ENCODE assay signal across 8 mouse cellular contexts in genomic region chr2:172977409-172978130, GRCm38 (mm10). TPM values are rescaled to one million over a fixed set of nuclear protein-coding genes. Genes with fewer than 3 reads are reported as not detected.
DNase-seq lines count a peak whose midpoint lies in the region; ATAC-seq and TF ChIP-seq lines count a peak whose summit lies in the region.

Gene Spo11 (plus strand): TSS chr2:172977700.

- peak within 1 kb of the TSS; percentile 36; the same call in 1 of the 2 replicates for H3K27ac ChIP-seq in lung, embryonic 14.5 days (ENCODE audit: low read depth)
- no peak within 1 kb of the TSS for H3K27ac ChIP-seq in embryonic facial prominence, embryonic 11.5 days (replicated peaks; ENCODE audit: low read depth, low read length)
- peak within 1 kb of the TSS; percentile 48; the same call in 1 of the 2 replicates for H3K27ac ChIP-seq in limb, embryonic 11.5 days (replicated peaks; ENCODE audit: low read depth, low read length)
- no peak within 1 kb of the TSS for H3K27ac ChIP-seq in neural tube, embryonic 14.5 days (ENCODE audit: low read depth, low read length)

- WGBS in lung, embryonic 14.5 days = 18% methylated on average over 14 of the region's 14 CpGs
- 11% methylated on average over 14 of the region's 14 CpGs for WGBS in embryonic facial prominence, embryonic 11.5 days
- 11% methylated on average over 14 of the region's 14 CpGs for WGBS in limb, embryonic 11.5 days
- WGBS in neural tube, embryonic 14.5 days = 15% methylated on average over 14 of the region's 14 CpGs

- H3K4me3 ChIP-seq in lung, embryonic 14.5 days (ENCODE audit: low read depth, low read length) = no peak within 1 kb of the TSS; the same call in 1 of the 2 replicates
- H3K4me3 ChIP-seq in embryonic facial prominence, embryonic 11.5 days (ENCODE audit: low read depth, low read length) = no peak within 1 kb of the TSS
- no peak within 1 kb of the TSS for H3K4me3 ChIP-seq in limb, embryonic 11.5 days (ENCODE audit: low read depth, low read length)
- no peak within 1 kb of the TSS for H3K4me3 ChIP-seq in neural tube, embryonic 14.5 days (ENCODE audit: low read depth, low read length)

- TF ChIP-seq CTCF in lung, embryonic 14.5 days (IDR thresholded peaks at IDR 0.05; ENCODE audit: low read depth) = no peak

- H3K4me2 ChIP-seq in lung, embryonic 14.5 days = peak within 1 kb of the TSS; percentile 41; the same call in 1 of the 2 replicates
- peak within 1 kb of the TSS; percentile 3 for H3K4me2 ChIP-seq in embryonic facial prominence, embryonic 11.5 days (ENCODE audit: low read depth, low read length)
- peak within 1 kb of the TSS; percentile 32; the same call in 1 of the 2 replicates for H3K4me2 ChIP-seq in limb, embryonic 11.5 days (ENCODE audit: low read depth, severe bottlenecking)
- H3K4me2 ChIP-seq in neural tube, embryonic 14.5 days (ENCODE audit: low read depth, low read length) = peak within 1 kb of the TSS; percentile 3; the same call in 1 of the 2 replicates

- H3K9ac ChIP-seq in lung, embryonic 14.5 days = peak within 1 kb of the TSS; percentile 9; the same call in 1 of the 2 replicates
- peak within 1 kb of the TSS; percentile 14 for H3K9ac ChIP-seq in embryonic facial prominence, embryonic 11.5 days (replicated peaks; ENCODE audit: low read length)
- peak within 1 kb of the TSS; percentile 8; the same call in 1 of the 2 replicates for H3K9ac ChIP-seq in limb, embryonic 11.5 days (ENCODE audit: low read length)
- no peak within 1 kb of the TSS for H3K9ac ChIP-seq in neural tube, embryonic 14.5 days (replicated peaks; ENCODE audit: low read depth, low read length)

- 0 out of 2 replicates have a peak, but pooled peaks have one; percentile 36 for ATAC-seq in lung, embryonic 14.5 days (ENCODE audit: insufficient read depth)
- ATAC-seq in embryonic facial prominence, embryonic 11.5 days (replicated peaks; ENCODE audit: insufficient number of reproducible peaks, low FRiP score, low TSS enrichment, low read depth) = no peak
- ATAC-seq in limb, embryonic 11.5 days (ENCODE audit: insufficient number of reproducible peaks, low FRiP score, low TSS enrichment, low read depth) = peak; percentile 56; the same call in 1 of the 2 replicates
- ATAC-seq in neural tube, embryonic 14.5 days (ENCODE audit: low read depth) = peak; percentile 44; the same call in 1 of the 2 replicates

- no peaks in the 10 kb centered on the region for H3K27me3 ChIP-seq in lung, embryonic 14.5 days (ENCODE audit: insufficient read depth, low read length)
- no peaks in the 10 kb centered on the region for H3K27me3 ChIP-seq in embryonic facial prominence, embryonic 11.5 days (ENCODE audit: control insufficient read depth, insufficient read depth, low read length)
- H3K27me3 ChIP-seq in limb, embryonic 11.5 days (ENCODE audit: control insufficient read depth, insufficient read depth, low read length) = no peaks in the 10 kb centered on the region
- no peaks in the 10 kb centered on the region for H3K27me3 ChIP-seq in neural tube, embryonic 14.5 days (ENCODE audit: control insufficient read depth, insufficient read depth, low read length)

- peaks cover 6% of the 10 kb centered on the region; the same call in 1 of the 2 replicates for H3K9me3 ChIP-seq in lung, embryonic 14.5 days (ENCODE audit: low read depth, low read length)
- no peaks in the 10 kb centered on the region for H3K9me3 ChIP-seq in embryonic facial prominence, embryonic 11.5 days (replicated peaks; ENCODE audit: control insufficient read depth, low read length)
- H3K9me3 ChIP-seq in limb, embryonic 11.5 days (ENCODE audit: control insufficient read depth, low read length) = no peaks in the 10 kb centered on the region
- H3K9me3 ChIP-seq in neural tube, embryonic 14.5 days (ENCODE audit: control insufficient read depth, low read length) = no peaks in the 10 kb centered on the region

- H3K36me3 ChIP-seq in lung, embryonic 14.5 days (ENCODE audit: insufficient read depth) = no peaks in the 10 kb centered on the region
- H3K36me3 ChIP-seq in embryonic facial prominence, embryonic 11.5 days (replicated peaks; ENCODE audit: control insufficient read depth, insufficient read depth, low read depth, low read length) = no peaks in the 10 kb centered on the region
- no peaks in the 10 kb centered on the region for H3K36me3 ChIP-seq in limb, embryonic 11.5 days (ENCODE audit: control insufficient read depth, insufficient read depth, low read length)
- H3K36me3 ChIP-seq in neural tube, embryonic 14.5 days (ENCODE audit: control insufficient read depth, insufficient read depth, low read length) = no peaks in the 10 kb centered on the region

- H3K4me1 ChIP-seq in lung, embryonic 14.5 days (ENCODE audit: insufficient read depth) = peaks cover 6% of the 10 kb centered on the region
- peaks cover 6% of the 10 kb centered on the region; the same call in 1 of the 2 replicates for H3K4me1 ChIP-seq in embryonic facial prominence, embryonic 11.5 days (ENCODE audit: control insufficient read depth, insufficient read depth, low read length)
- peaks cover 13% of the 10 kb centered on the region for H3K4me1 ChIP-seq in limb, embryonic 11.5 days (ENCODE audit: control insufficient read depth, insufficient read depth, low read length)
- 0 out of 2 replicates have a peak, but pooled peaks cover 3% of the 10 kb centered on the region for H3K4me1 ChIP-seq in neural tube, embryonic 14.5 days (ENCODE audit: control insufficient read depth, insufficient read depth, low read length)

- no peak for DNase-seq in lung, embryonic 14.5 days
- no peak for DNase-seq in lung, postnatal 14 days
- DNase-seq in embryonic facial prominence, embryonic 11.5 days (ENCODE audit: low spot score) = peak; percentile 49
- peak; percentile 70 for DNase-seq in limb, embryonic 11.5 days (ENCODE audit: low spot score)
- DNase-seq in layer of hippocampus, postnatal 10 days (ENCODE audit: low spot score in 2 of 2) = no peak
- no peak for DNase-seq in adrenal gland, adult (ENCODE audit: inconsistent age in 2 of 2, low spot score in 1 of 2)
- no peak for DNase-seq in adrenal gland, postnatal 14 days

RNA-seq across cellular contexts. Expression of gene Spo11, which starts in this region (rescaled TPM):
- 0.13 and 0.15 TPM in 2 replicates for polyA plus RNA-seq in lung, embryonic 14.5 days (2014; fragmentation: Nextera tagmentation; extraction: Ambion mirVana)
- polyA plus RNA-seq in embryonic facial prominence, embryonic 11.5 days (2014; fragmentation: Nextera tagmentation; extraction: Ambion mirVana) = 0.94 and 1.4 TPM in 2 replicates
- 0.95 and 1.7 TPM in 2 replicates for polyA plus RNA-seq in limb, embryonic 11.5 days (2014; fragmentation: Nextera tagmentation; extraction: Ambion mirVana)
- 0.09 and 0.45 TPM in 2 replicates for polyA plus RNA-seq in neural tube, embryonic 14.5 days (2014; fragmentation: Nextera tagmentation; extraction: Ambion mirVana)
- under 1 TPM; 0.09 to 0.80 TPM for total RNA-seq in layer of hippocampus, postnatal 10 days (2021)
- not detected in 2 replicates for total RNA-seq in adrenal gland, postnatal 14 days (2021)

Comparison
In these comparisons a context has a peak if more than half of its experiments do, and no peak if none do; other contexts are left out.
1. Peak in ATAC-seq, H3K27ac ChIP-seq, H3K9ac ChIP-seq and H3K4me2 ChIP-seq in lung, embryonic 14.5 days; RNA of the gene not detected or under 1 TPM.
2. Peak in ATAC-seq and H3K4me2 ChIP-seq in neural tube, embryonic 14.5 days; RNA of the gene not detected or under 1 TPM.
3. DNase-seq: peak in embryonic facial prominence, embryonic 11.5 days (single experiment) and limb, embryonic 11.5 days (single experiment); none in lung, embryonic 14.5 days (single experiment), lung, postnatal 14 days (single experiment), layer of hippocampus, postnatal 10 days (0 of 2), adrenal gland, adult (0 of 2) and adrenal gland, postnatal 14 days (single experiment).
4. Peak in every context shown above with its lines, with median percentiles within 50 percentile points of each other: H3K4me2 ChIP-seq.